In genomic region chr12:117465206-117465605, GRCm38 (mm10) we compare ENCODE assay signal across 18 mouse cellular contexts. TPM values are rescaled to one million over a fixed set of nuclear protein-coding genes. Genes with fewer than 3 reads are reported as not detected.
DNase-seq lines count a peak whose midpoint lies in the region; ATAC-seq and TF ChIP-seq lines count a peak whose summit lies in the region.
"Had no signal": no experiment of that assay in that cellular context is flagged by ENCODE, and none has a peak within 500 bp of the region (broad histone marks: within the 10 kb centered on the region; RNA-seq: fewer than 3 reads in every experiment).

No protein-coding gene starts in this region.

- no peaks in the 10 kb centered on the region for H3K36me3 ChIP-seq in intestine, postnatal 0 days (ENCODE audit: control insufficient read depth, insufficient read depth)
- H3K36me3 ChIP-seq in intestine, embryonic 16.5 days (ENCODE audit: control insufficient read depth, insufficient read depth, low read length): no peaks in the 10 kb centered on the region

- no peaks in the 10 kb centered on the region for H3K4me1 ChIP-seq in intestine, postnatal 0 days (replicated peaks; ENCODE audit: control insufficient read depth, insufficient read depth, low read length)
- H3K4me1 ChIP-seq in intestine, embryonic 16.5 days (ENCODE audit: control insufficient read depth, insufficient read depth, low read length): peaks cover under 1% of the 10 kb centered on the region; the same call in 1 of the 2 replicates
- H3K4me1 ChIP-seq: forebrain, embryonic 13.5 days had no signal

- POLR2A ChIA-PET in Patski (lab: Charles Lee): no interaction called here

- in situ Hi-C loops in Patski (cut with MboI; ENCODE audit: low pct_unique_long_range_greater_than_20kb): no loop called here

- H3K27me3 ChIP-seq in intestine, postnatal 0 days (replicated peaks; ENCODE audit: control insufficient read depth, insufficient read depth, low read length): no peaks in the 10 kb centered on the region
- no peaks in the 10 kb centered on the region for H3K27me3 ChIP-seq in intestine, embryonic 16.5 days (replicated peaks; ENCODE audit: control insufficient read depth, insufficient read depth, low read length)
- H3K27me3 ChIP-seq in Patski: no peaks in the 10 kb centered on the region
- H3K27me3 ChIP-seq: forebrain, embryonic 13.5 days had no signal

- peak; percentile 10 for DNase-seq in A20 (ENCODE audit: low read depth, low spot score)
- DNase-seq in Patski (ENCODE audit: low read depth, low spot score): no peak
- DNase-seq in spleen, postnatal 36 days (ENCODE audit: low spot score in 2 of 2): no peak
- DNase-seq: adrenal gland, postnatal 25 days; cerebellum, adult 8-10 months; gastrocnemius, postnatal 25 days; kidney, adult 18-20 months; kidney, postnatal 36 days; liver; liver, postnatal 0 days; thymus, postnatal 4 days had no signal

- H3K4me2 ChIP-seq in intestine, postnatal 0 days (replicated peaks; ENCODE audit: low read depth): no peak overlapping the region
- H3K4me2 ChIP-seq in intestine, embryonic 16.5 days (ENCODE audit: low read depth, low read length): no peak overlapping the region
- H3K4me2 ChIP-seq: forebrain, embryonic 13.5 days; heart, embryonic 11.5 days had no signal

- 83% methylated on average over 3 of the region's 3 CpGs for WGBS in intestine, postnatal 0 days
- WGBS in intestine, embryonic 16.5 days: 90% methylated on average over 3 of the region's 3 CpGs

- ATAC-seq in intestine, postnatal 0 days: no peak
- ATAC-seq in intestine, embryonic 16.5 days: no peak
- no peak for ATAC-seq in Patski
- peak; percentile 37; the same call in 1 of the 2 replicates for ATAC-seq in megakaryocyte progenitor cell, adult 5-6 weeks (replicated peaks; ENCODE audit: poor library complexity)
- ATAC-seq in CD4-positive, CD25-positive, alpha-beta regulatory T cell, adult 4 months: no peak
- ATAC-seq: forebrain, embryonic 13.5 days; hindbrain, embryonic 16.5 days; liver, postnatal 0 days had no signal

- H3K9me3 ChIP-seq in intestine, postnatal 0 days (ENCODE audit: control insufficient read depth): no peaks in the 10 kb centered on the region
- H3K9me3 ChIP-seq in intestine, embryonic 16.5 days (ENCODE audit: control insufficient read depth, low read length): no peaks in the 10 kb centered on the region
- H3K9me3 ChIP-seq: forebrain, embryonic 13.5 days had no signal

- peak; percentile 31; the same call in 1 of the 2 replicates for TF ChIP-seq CTCF in intestine, postnatal 0 days (IDR thresholded peaks at IDR 0.05; ENCODE audit: low read depth)
- TF ChIP-seq CTCF in Patski (IDR thresholded peaks at IDR 0.05): peak; percentile 35

- H3K9ac ChIP-seq in intestine, postnatal 0 days (ENCODE audit: low read depth, low read length): no peak overlapping the region
- H3K9ac ChIP-seq in intestine, embryonic 16.5 days (ENCODE audit: low read depth, low read length): no peak overlapping the region
- H3K9ac ChIP-seq: forebrain, embryonic 13.5 days; liver, postnatal 0 days had no signal

- no peak overlapping the region for H3K27ac ChIP-seq in intestine, postnatal 0 days (ENCODE audit: low read depth, low read length)
- H3K27ac ChIP-seq in intestine, embryonic 16.5 days (ENCODE audit: low read length): no peak overlapping the region
- H3K27ac ChIP-seq: forebrain, embryonic 13.5 days had no signal

- no peak overlapping the region for H3K4me3 ChIP-seq in intestine, postnatal 0 days (ENCODE audit: low read depth, low read length)
- no peak overlapping the region for H3K4me3 ChIP-seq in intestine, embryonic 16.5 days (ENCODE audit: low read length)
- H3K4me3 ChIP-seq: forebrain, embryonic 13.5 days had no signal

- CTCF ChIA-PET in Patski (lab: Charles Lee): no interaction called here

RNA-seq across cellular contexts. Expression of gene Rapgef5, which starts 51.1 kb away (rescaled TPM):
- polyA plus RNA-seq in intestine, postnatal 0 days (2015; fragmentation: Nextera tagmentation; extraction: Ambion mirVana): 3.6 and 3.7 TPM in 2 replicates
- polyA plus RNA-seq in intestine, embryonic 16.5 days (2015; fragmentation: Nextera tagmentation; extraction: Ambion mirVana): 5.2 and 6.9 TPM in 2 replicates
- 2.1 TPM for polyA plus RNA-seq in Patski (2021)
- 3.0 and 4.9 TPM in 2 replicates for total RNA-seq in megakaryocyte progenitor cell, adult 5-6 weeks (2015)
- 3.6 and 5.9 TPM in 2 replicates for total RNA-seq in megakaryocyte progenitor cell, adult 5-6 weeks (2017)
- 1 to 10 TPM; 1.3 to 2.3 TPM for polyA plus RNA-seq in CD4-positive, CD25-positive, alpha-beta regulatory T cell, adult 4 months (2017; shearing (Covaris generic))
